Mouse (Mus musculus): Measurements from ENCODE around the gene Slc4a2. TPM values are rescaled to one million over a fixed set of nuclear protein-coding genes. Genes with fewer than 3 reads are reported as not detected.
A peak's percentile ranks its signal among the peaks of the same experiment; 100 is the strongest.

The Slc4a2 gene
- polyA plus RNA-seq, 1 experiment = 84.6 TPM

DNA sequence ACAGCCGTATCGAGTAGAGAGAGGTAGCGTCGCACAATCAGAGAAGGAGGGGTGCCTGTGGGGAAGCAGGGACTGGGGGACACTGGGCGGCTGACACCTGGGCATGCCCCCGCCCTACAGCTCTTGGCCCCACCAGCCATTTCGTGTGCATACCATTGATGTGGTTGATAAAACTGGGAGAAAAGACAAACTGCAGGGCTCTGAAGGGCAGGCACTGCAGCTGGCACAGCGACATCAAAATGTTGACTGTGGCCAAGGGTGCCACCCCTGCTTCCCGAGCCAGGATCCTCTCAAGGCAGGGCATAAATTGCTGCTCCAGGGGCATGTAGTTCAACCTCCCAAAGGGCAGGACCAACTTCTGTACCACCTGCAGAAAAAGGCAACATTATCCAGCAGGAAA, 18.4 kb downstream of the Slc4a2 start:
- no peak for TF ChIP-seq POLR2A (IDR thresholded peaks at IDR 0.05; ENCODE audit: borderline replicate concordance, extremely low read depth, low read depth, low read length)
- no peak for TF ChIP-seq CTCF (IDR thresholded peaks at IDR 0.05; ENCODE audit: insufficient read depth, low read length)
- DNase-seq = no peak
- no peak overlapping the region for H3K4me3 ChIP-seq (replicated peaks; ENCODE audit: extremely low read depth, low read depth, low read length)
- 74% methylated on average over 9 of the region's 9 CpGs for WGBS
- H3K4me1 ChIP-seq (ENCODE audit: control insufficient read depth, insufficient read depth, low read length) = peaks cover 4% of the 10 kb centered on the region; the same call in 1 of the 2 replicates

DNA sequence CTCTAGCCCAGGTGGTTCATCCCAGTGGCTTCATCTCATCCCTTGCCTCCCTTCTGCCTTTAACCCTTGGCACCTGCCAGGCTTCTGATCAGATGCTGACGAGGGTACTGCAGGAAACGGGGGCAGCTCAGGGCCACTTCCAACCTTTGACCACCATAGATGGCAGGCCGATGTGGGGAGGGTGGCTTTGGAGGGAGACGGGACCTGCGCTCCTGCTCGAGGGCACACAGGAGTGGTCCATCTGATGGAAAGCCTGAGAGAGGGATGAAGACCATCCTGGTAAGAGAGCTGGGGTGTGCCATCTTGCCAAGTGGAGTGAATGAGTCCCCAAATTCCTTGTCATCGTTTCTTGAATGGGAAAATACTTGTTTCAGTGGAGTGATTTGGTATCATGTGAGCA, 19.6 kb downstream of the Slc4a2 start:
- no peak overlapping the region for H3K4me3 ChIP-seq (replicated peaks; ENCODE audit: extremely low read depth, low read depth, low read length)
- H3K4me1 ChIP-seq (ENCODE audit: control insufficient read depth, insufficient read depth, low read length) = peaks cover 8% of the 10 kb centered on the region
- 89% methylated on average over 7 of the region's 7 CpGs for WGBS
- no peak for DNase-seq
- no peak for TF ChIP-seq POLR2A (IDR thresholded peaks at IDR 0.05; ENCODE audit: borderline replicate concordance, extremely low read depth, low read depth, low read length)
- TF ChIP-seq CTCF (IDR thresholded peaks at IDR 0.05; ENCODE audit: insufficient read depth, low read length) = no peak

DNA sequence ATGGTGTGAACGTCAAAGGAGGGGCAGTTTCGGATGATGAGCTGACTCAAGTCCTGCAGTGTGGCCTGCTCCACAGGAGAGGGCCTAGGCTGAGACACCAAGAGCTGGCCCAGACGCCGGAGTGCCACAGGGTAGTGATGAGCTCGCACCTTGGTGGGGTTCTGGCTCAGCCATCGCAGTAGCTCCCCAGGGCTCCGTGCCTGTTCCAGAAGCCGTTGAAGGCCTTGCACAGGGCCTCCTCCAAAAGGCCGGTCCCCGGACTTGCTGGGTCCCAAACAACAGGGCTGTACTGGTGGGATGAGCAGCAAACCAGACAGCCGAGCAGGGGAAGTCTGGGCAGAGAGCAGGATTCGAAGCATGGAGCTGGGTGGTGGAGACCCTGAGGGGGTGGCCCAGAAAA, 20.3 kb downstream of the Slc4a2 start:
- Histone ChIP-seq H3K4me1 (ENCODE audit: control insufficient read depth, insufficient read depth, low read length) (peaks cover 8% of the 10 kb centered on the region), H3K4me3 (replicated peaks; ENCODE audit: extremely low read depth, low read depth, low read length) (no peak overlapping the region)
- DNase-seq = no peak
- 83% methylated on average over 12 of the region's 12 CpGs for WGBS
- no peak for TF ChIP-seq CTCF (IDR thresholded peaks at IDR 0.05; ENCODE audit: insufficient read depth, low read length)
- TF ChIP-seq POLR2A (IDR thresholded peaks at IDR 0.05; ENCODE audit: borderline replicate concordance, extremely low read depth, low read depth, low read length) = no peak

DNA sequence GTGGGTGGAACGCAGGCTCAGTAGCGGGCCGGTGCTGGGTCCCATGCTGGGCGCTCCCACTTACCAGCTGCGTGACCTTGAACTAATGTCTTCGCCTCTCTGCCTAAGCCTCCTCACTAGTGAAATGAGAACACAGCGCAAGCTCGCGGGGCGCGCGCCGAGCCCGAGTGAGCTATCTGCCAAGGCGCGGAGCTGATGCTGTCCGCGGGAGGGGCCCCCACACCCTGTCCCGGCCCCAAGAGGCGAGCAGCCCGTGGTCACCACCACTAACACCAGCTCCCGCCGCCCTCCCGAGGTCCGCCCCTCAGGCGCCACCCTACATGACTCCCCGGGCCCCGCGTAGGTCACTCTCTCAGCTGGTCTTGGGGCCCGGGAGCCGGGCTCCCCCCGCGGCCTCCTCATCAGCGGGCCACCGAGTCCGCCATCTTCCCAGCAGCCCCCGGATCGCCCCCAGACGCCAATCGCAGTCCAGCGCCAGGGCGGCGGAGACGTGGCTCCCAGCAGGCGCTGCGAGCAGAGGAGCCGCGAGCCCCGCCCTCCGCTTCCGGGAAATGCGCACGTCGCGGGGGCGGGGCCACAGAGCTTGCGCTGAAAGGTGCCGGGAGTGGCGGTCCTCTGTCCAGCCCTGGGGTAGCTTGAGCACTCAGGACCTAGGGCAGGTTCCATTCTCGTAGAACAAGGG, 21.2 kb downstream of the Slc4a2 start, which contains the start of gene Fastk:
Gene Fastk (minus strand): TSS at position 542 of the 682 bp plus-strand sequence.
- Histone ChIP-seq H3K4me3 (replicated peaks; ENCODE audit: extremely low read depth, low read depth, low read length) (peak within 1 kb of the TSS; percentile 92), H3K4me1 (ENCODE audit: control insufficient read depth, insufficient read depth, low read length) (peaks cover 8% of the 10 kb centered on the region)
- peak; percentile 90 for DNase-seq
- TF ChIP-seq POLR2A (IDR thresholded peaks at IDR 0.05; ENCODE audit: borderline replicate concordance, extremely low read depth, low read depth, low read length) = peak; percentile 76
- TF ChIP-seq CTCF (IDR thresholded peaks at IDR 0.05; ENCODE audit: insufficient read depth, low read length) = no peak
- 1% methylated on average over 60 of the region's 60 CpGs for WGBS

DNA sequence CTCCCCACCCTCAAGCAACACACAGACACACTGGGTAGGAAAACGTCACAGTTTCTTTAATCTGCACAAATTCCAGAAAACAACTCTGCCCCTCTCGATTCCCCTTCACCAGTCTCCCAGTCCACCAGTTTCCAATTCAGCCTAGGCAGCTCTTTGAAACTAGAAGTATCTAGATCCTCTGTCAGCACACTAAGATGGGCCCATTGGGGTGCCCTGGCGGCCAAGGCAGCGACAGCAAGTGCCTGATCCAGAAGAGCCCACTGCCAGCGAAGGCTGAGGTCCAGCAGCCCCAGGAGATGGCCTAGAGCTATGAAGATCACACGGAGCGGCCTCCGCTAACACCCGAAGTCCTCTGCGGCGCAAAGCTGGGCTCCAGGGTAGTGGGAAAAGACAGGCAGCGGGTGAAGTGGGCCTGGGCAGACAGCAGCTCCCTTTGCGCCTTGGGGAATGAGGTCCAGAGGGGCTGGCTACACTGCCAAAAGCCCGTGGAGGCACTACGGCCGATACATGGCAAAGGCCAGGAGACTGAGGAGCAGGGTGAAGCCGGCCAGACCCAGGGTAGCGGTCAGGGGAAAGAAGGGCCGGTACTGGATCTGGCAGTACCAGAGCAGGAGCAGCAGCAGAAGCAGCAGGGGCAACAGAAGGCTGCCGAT, 21.9 kb downstream of the Slc4a2 start:
- DNase-seq = no peak
- TF ChIP-seq CTCF (IDR thresholded peaks at IDR 0.05; ENCODE audit: insufficient read depth, low read length) (no peak), POLR2A (IDR thresholded peaks at IDR 0.05; ENCODE audit: borderline replicate concordance, extremely low read depth, low read depth, low read length) (no peak)
- H3K4me3 ChIP-seq (replicated peaks; ENCODE audit: extremely low read depth, low read depth, low read length) = peak overlapping the region; percentile 53
- peaks cover 8% of the 10 kb centered on the region for H3K4me1 ChIP-seq (ENCODE audit: control insufficient read depth, insufficient read depth, low read length)
- WGBS = 54% methylated on average over 20 of the region's 20 CpGs

DNA sequence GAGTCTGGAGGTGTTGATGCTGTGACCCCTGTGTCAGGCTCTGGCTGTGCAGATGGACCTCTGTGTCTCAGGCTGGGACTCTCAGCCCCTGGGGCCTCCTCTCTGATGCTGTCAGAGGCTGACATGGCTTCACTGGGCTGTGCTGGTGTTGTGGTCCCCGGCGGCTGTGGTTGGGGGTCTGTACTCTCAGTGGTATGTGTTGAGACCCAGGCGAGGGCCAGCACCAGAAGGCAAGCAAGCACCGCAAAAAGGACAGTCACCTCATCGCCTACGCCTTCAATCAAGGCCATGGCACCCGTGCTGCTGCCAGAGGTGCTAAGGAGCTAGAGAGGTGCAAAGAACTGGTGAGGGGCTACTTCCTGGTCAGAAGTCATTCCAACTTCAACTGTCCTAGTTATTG, 23.0 kb downstream of the Slc4a2 start:
- 89% methylated on average over 7 of the region's 7 CpGs for WGBS
- no peak for TF ChIP-seq CTCF (IDR thresholded peaks at IDR 0.05; ENCODE audit: insufficient read depth, low read length)
- TF ChIP-seq POLR2A (IDR thresholded peaks at IDR 0.05; ENCODE audit: borderline replicate concordance, extremely low read depth, low read depth, low read length) = no peak
- no peak for DNase-seq
- Histone ChIP-seq H3K4me1 (ENCODE audit: control insufficient read depth, insufficient read depth, low read length) (peaks cover 8% of the 10 kb centered on the region), H3K4me3 (replicated peaks; ENCODE audit: extremely low read depth, low read depth, low read length) (no peak overlapping the region)

GRCm38 (mm10) chr5:24447624-24448298, 24.1 kb downstream of the Slc4a2 start, which contains the start of gene Tmub1:
Gene Tmub1, minus strand, starts transcription at chr5:24447854.
- DNase-seq = peak; percentile 88
- Histone ChIP-seq H3K4me1 (ENCODE audit: control insufficient read depth, insufficient read depth, low read length) (peaks cover 8% of the 10 kb centered on the region), H3K4me3 (replicated peaks; ENCODE audit: extremely low read depth, low read depth, low read length) (peak within 1 kb of the TSS; percentile 49)
- no peak for TF ChIP-seq CTCF (IDR thresholded peaks at IDR 0.05; ENCODE audit: insufficient read depth, low read length)
- 0 out of 2 replicates have a peak, but pooled peaks have one; percentile 29 for TF ChIP-seq POLR2A (IDR thresholded peaks at IDR 0.05; ENCODE audit: borderline replicate concordance, extremely low read depth, low read depth, low read length)
- WGBS = 3% methylated on average over 34 of the region's 34 CpGs

DNA sequence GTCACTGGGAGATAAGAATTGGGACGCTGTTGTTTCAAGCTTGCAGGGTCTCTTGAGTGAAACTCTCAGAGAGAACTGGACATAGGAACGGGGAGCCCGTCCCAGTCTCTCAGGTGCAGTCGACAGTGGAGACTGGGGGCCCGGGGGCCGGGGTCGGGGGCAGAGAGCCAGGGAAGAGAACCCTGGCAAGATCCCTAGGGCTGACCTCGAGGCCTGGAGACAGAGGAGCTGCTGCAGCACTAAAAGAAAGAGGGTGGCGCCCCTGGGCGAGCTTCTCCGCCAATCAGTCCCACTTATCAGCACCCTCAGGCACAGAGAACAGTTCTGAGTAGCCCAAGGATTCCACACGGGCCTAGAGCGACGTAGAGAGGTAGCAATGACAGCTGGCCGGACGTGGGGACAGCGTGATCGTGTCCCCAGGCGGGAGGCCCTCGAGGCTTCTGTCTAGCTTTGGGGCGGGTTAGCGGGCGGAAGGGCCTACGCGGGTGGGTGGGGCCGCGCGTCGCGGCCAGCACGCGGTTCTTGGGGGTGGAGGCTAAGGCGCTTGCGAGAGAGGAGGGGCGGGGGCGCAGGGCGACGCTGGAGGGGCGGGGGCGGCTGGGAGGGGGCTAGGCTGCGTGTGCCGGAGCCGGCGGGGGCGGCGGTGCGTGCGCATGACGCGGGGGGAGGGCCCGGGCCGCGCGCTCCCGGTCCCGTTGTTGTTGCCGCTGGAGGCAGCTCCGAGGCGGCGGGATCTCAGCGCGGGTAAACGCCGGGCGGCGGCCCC, 27.8 kb downstream of the Slc4a2 start:
- 4% methylated on average over 45 of the region's 66 CpGs for WGBS
- peak overlapping the region; percentile 94 for H3K4me3 ChIP-seq (replicated peaks; ENCODE audit: extremely low read depth, low read depth, low read length)
- peak; percentile 90; the same call in 1 of the 2 replicates for TF ChIP-seq POLR2A (IDR thresholded peaks at IDR 0.05; ENCODE audit: borderline replicate concordance, extremely low read depth, low read depth, low read length)
- no peak for TF ChIP-seq CTCF (IDR thresholded peaks at IDR 0.05; ENCODE audit: insufficient read depth, low read length)
- peaks cover 20% of the 10 kb centered on the region for H3K4me1 ChIP-seq (ENCODE audit: control insufficient read depth, insufficient read depth, low read length)
- DNase-seq = peak; percentile 79

Data from lung, adult 2 months (tissue).